Mouse (Mus musculus): ENCODE measurements around the gene Gtpbp6.
"Not testable (repeated sequence)": the region's sequence is repeated elsewhere in the genome, so short reads cannot be mapped to it uniquely, and the experiment has no call there.

The Gtpbp6 gene

GRCm38 (mm10) chr5:110099656-110100580 is 8.1 kb downstream of the Gtpbp6 start, which contains the start of gene Plcxd1:
Gene Plcxd1, plus strand, starts transcription at chr5:110099969.
- no peak for DNase-seq (ENCODE audit: low spot score)

- no peak for DNase-seq (ENCODE audit: low spot score)
Measured at GRCm38 (mm10) chr5:110098991-110099477, 9.0 kb downstream of the Gtpbp6 start.

GRCm38 (mm10) chr5:110094847-110095213 is 13.2 kb downstream of the Gtpbp6 start:
- no peak for DNase-seq (ENCODE audit: low spot score)

GRCm38 (mm10) chr5:110094030-110094846 is 13.8 kb downstream of the Gtpbp6 start, which contains the start of gene Gm35315:
Gene Gm35315, minus strand, starts transcription at chr5:110094420.
- DNase-seq (ENCODE audit: low spot score): peak; percentile 77

GRCm38 (mm10) chr5:110091546-110091945 is 16.5 kb downstream of the Gtpbp6 start:
- DNase-seq (ENCODE audit: low spot score): no peak

- DNase-seq (ENCODE audit: low spot score): no peak
Measured at GRCm38 (mm10) chr5:110086161-110086866, 21.7 kb downstream of the Gtpbp6 start.

GRCm38 (mm10) chr5:110082961-110083360 is 25.0 kb downstream of the Gtpbp6 start:
- DNase-seq (ENCODE audit: low spot score): no peak

GRCm38 (mm10) chr5:110072413-110072812 is 35.6 kb downstream of the Gtpbp6 start, which contains the start of gene Gm17655:
Gene Gm17655, minus strand, starts transcription at chr5:110072513.
- DNase-seq (ENCODE audit: low spot score): not testable (repeated sequence)

- DNase-seq (ENCODE audit: low spot score): peak; percentile 72
Measured at GRCm38 (mm10) chr5:110057637-110058408, 50.2 kb downstream of the Gtpbp6 start.
